Mouse (Mus musculus): Measurements from ENCODE around the gene Cemip. TPM values are rescaled to one million over a fixed set of nuclear protein-coding genes. Genes with fewer than 3 reads are reported as not detected.

The Cemip gene
- polyA plus RNA-seq, 1 experiment from 2014 or later = 1.1 TPM

- Histone ChIP-seq H3K9me3 (ENCODE audit: control insufficient read depth, low read length) (no peaks in the 10 kb centered on the region), H3K4me1 (ENCODE audit: control insufficient read depth, insufficient read depth, low read length) (no peaks in the 10 kb centered on the region), H3K27me3 (ENCODE audit: control insufficient read depth, insufficient read depth, low read length) (no peaks in the 10 kb centered on the region), H3K4me2 (ENCODE audit: low read depth, low read length) (no peak overlapping the region), H3K36me3 (ENCODE audit: control insufficient read depth, insufficient read depth, low read length) (peaks cover 26% of the 10 kb centered on the region), H3K9ac (replicated peaks; ENCODE audit: low read depth, low read length) (no peak overlapping the region), H3K4me3 (ENCODE audit: low read depth, low read length) (no peak overlapping the region), H3K27ac (ENCODE audit: low read depth, low read length) (no peak overlapping the region)
- WGBS = 81% methylated on average over 5 of the region's 5 CpGs
- ATAC-seq (ENCODE audit: low read depth) = no peak
These were observed 183.8 kb downstream of the Cemip start for GRCm38 (mm10) chr7:83902296-83903145.

- Histone ChIP-seq H3K27ac (ENCODE audit: low read depth, low read length) (no peak overlapping the region), H3K4me3 (ENCODE audit: low read depth, low read length) (no peak overlapping the region), H3K4me2 (ENCODE audit: low read depth, low read length) (no peak overlapping the region), H3K9ac (replicated peaks; ENCODE audit: low read depth, low read length) (no peak overlapping the region), H3K4me1 (ENCODE audit: control insufficient read depth, insufficient read depth, low read length) (no peaks in the 10 kb centered on the region), H3K36me3 (ENCODE audit: control insufficient read depth, insufficient read depth, low read length) (peaks cover 28% of the 10 kb centered on the region), H3K9me3 (ENCODE audit: control insufficient read depth, low read length) (no peaks in the 10 kb centered on the region), H3K27me3 (ENCODE audit: control insufficient read depth, insufficient read depth, low read length) (no peaks in the 10 kb centered on the region)
- no peak for ATAC-seq (ENCODE audit: low read depth)
- 90% methylated on average over 4 of the region's 4 CpGs for WGBS
These were observed 184.9 kb downstream of the Cemip start for GRCm38 (mm10) chr7:83901425-83901824.

GRCm38 (mm10) chr7:83900519-83900918 is 185.8 kb downstream of the Cemip start:
- WGBS = 68% methylated on average over 3 of the region's 3 CpGs
- Histone ChIP-seq H3K4me2 (ENCODE audit: low read depth, low read length) (no peak overlapping the region), H3K9ac (replicated peaks; ENCODE audit: low read depth, low read length) (no peak overlapping the region), H3K36me3 (ENCODE audit: control insufficient read depth, insufficient read depth, low read length) (peaks cover 31% of the 10 kb centered on the region), H3K27ac (ENCODE audit: low read depth, low read length) (no peak overlapping the region), H3K9me3 (ENCODE audit: control insufficient read depth, low read length) (no peaks in the 10 kb centered on the region), H3K4me1 (ENCODE audit: control insufficient read depth, insufficient read depth, low read length) (no peaks in the 10 kb centered on the region), H3K27me3 (ENCODE audit: control insufficient read depth, insufficient read depth, low read length) (no peaks in the 10 kb centered on the region), H3K4me3 (ENCODE audit: low read depth, low read length) (no peak overlapping the region)
- no peak for ATAC-seq (ENCODE audit: low read depth)

- WGBS = 97% methylated on average over 11 of the region's 11 CpGs
These were observed 188.0 kb downstream of the Cemip start for GRCm38 (mm10) chr7:83898267-83898666.

GRCm38 (mm10) chr7:83896077-83896740 is 190.1 kb downstream of the Cemip start:
- Histone ChIP-seq H3K9ac (replicated peaks; ENCODE audit: low read depth, low read length) (no peak overlapping the region), H3K27ac (ENCODE audit: low read depth, low read length) (no peak overlapping the region), H3K4me1 (ENCODE audit: control insufficient read depth, insufficient read depth, low read length) (peaks cover 8% of the 10 kb centered on the region), H3K27me3 (ENCODE audit: control insufficient read depth, insufficient read depth, low read length) (no peaks in the 10 kb centered on the region), H3K9me3 (ENCODE audit: control insufficient read depth, low read length) (no peaks in the 10 kb centered on the region), H3K36me3 (ENCODE audit: control insufficient read depth, insufficient read depth, low read length) (peaks cover 32% of the 10 kb centered on the region), H3K4me2 (ENCODE audit: low read depth, low read length) (no peak overlapping the region), H3K4me3 (ENCODE audit: low read depth, low read length) (no peak overlapping the region)
- 98% methylated on average over 5 of the region's 5 CpGs for WGBS
- ATAC-seq (ENCODE audit: low read depth) = no peak

More at GRCm38 (mm10) chr7:83898267-83898666, 188.0 kb downstream of the Cemip start:
- Histone ChIP-seq H3K4me1 (ENCODE audit: control insufficient read depth, insufficient read depth, low read length) (peaks cover 4% of the 10 kb centered on the region), H3K27ac (ENCODE audit: low read depth, low read length) (no peak overlapping the region), H3K4me3 (ENCODE audit: low read depth, low read length) (no peak overlapping the region), H3K9me3 (ENCODE audit: control insufficient read depth, low read length) (no peaks in the 10 kb centered on the region), H3K36me3 (ENCODE audit: control insufficient read depth, insufficient read depth, low read length) (peaks cover 32% of the 10 kb centered on the region), H3K27me3 (ENCODE audit: control insufficient read depth, insufficient read depth, low read length) (no peaks in the 10 kb centered on the region), H3K4me2 (ENCODE audit: low read depth, low read length) (no peak overlapping the region), H3K9ac (replicated peaks; ENCODE audit: low read depth, low read length) (no peak overlapping the region)
- ATAC-seq (ENCODE audit: low read depth) = no peak

- Histone ChIP-seq H3K4me1 (ENCODE audit: control insufficient read depth, insufficient read depth, low read length) (peaks cover 8% of the 10 kb centered on the region), H3K27ac (ENCODE audit: low read depth, low read length) (no peak overlapping the region), H3K9me3 (ENCODE audit: control insufficient read depth, low read length) (no peaks in the 10 kb centered on the region), H3K36me3 (ENCODE audit: control insufficient read depth, insufficient read depth, low read length) (peaks cover 23% of the 10 kb centered on the region), H3K4me2 (ENCODE audit: low read depth, low read length) (no peak overlapping the region), H3K27me3 (ENCODE audit: control insufficient read depth, insufficient read depth, low read length) (no peaks in the 10 kb centered on the region), H3K4me3 (ENCODE audit: low read depth, low read length) (no peak overlapping the region), H3K9ac (replicated peaks; ENCODE audit: low read depth, low read length) (no peak overlapping the region)
- 96% methylated on average over 1 of the region's 1 CpGs for WGBS
- no peak for ATAC-seq (ENCODE audit: low read depth)
These were observed 192.0 kb downstream of the Cemip start for GRCm38 (mm10) chr7:83894348-83894747.

GRCm38 (mm10) chr7:83892333-83892669 is 194.0 kb downstream of the Cemip start:
- Histone ChIP-seq H3K27me3 (ENCODE audit: control insufficient read depth, insufficient read depth, low read length) (no peaks in the 10 kb centered on the region), H3K27ac (ENCODE audit: low read depth, low read length) (peak overlapping the region; percentile 81), H3K4me1 (ENCODE audit: control insufficient read depth, insufficient read depth, low read length) (peaks cover 8% of the 10 kb centered on the region), H3K36me3 (ENCODE audit: control insufficient read depth, insufficient read depth, low read length) (0 out of 2 replicates have a peak, but pooled peaks cover 4% of the 10 kb centered on the region), H3K9me3 (ENCODE audit: control insufficient read depth, low read length) (no peaks in the 10 kb centered on the region), H3K4me3 (ENCODE audit: low read depth, low read length) (peak overlapping the region; percentile 71), H3K9ac (replicated peaks; ENCODE audit: low read depth, low read length) (peak overlapping the region; percentile 88), H3K4me2 (ENCODE audit: low read depth, low read length) (peak overlapping the region; percentile 91)
- no peak for ATAC-seq (ENCODE audit: low read depth)
- WGBS = under 1% methylated on average over 21 of the region's 21 CpGs

GRCm38 (mm10) chr7:83891433-83892332 is 194.6 kb downstream of the Cemip start:
- H3K4me1 ChIP-seq (ENCODE audit: control insufficient read depth, insufficient read depth, low read length) = peaks cover 8% of the 10 kb centered on the region
- peak overlapping the region; percentile 88 for H3K9ac ChIP-seq (replicated peaks; ENCODE audit: low read depth, low read length)
- peak overlapping the region; percentile 81 for H3K27ac ChIP-seq (ENCODE audit: low read depth, low read length)
- WGBS = 2% methylated on average over 42 of the region's 44 CpGs
- no peaks in the 10 kb centered on the region for H3K27me3 ChIP-seq (ENCODE audit: control insufficient read depth, insufficient read depth, low read length)
- H3K4me2 ChIP-seq (ENCODE audit: low read depth, low read length) = peak overlapping the region; percentile 91
- H3K4me3 ChIP-seq (ENCODE audit: low read depth, low read length) = peak overlapping the region; percentile 71
- H3K36me3 ChIP-seq (ENCODE audit: control insufficient read depth, insufficient read depth, low read length) = 0 out of 2 replicates have a peak, but pooled peaks cover 4% of the 10 kb centered on the region
- no peaks in the 10 kb centered on the region for H3K9me3 ChIP-seq (ENCODE audit: control insufficient read depth, low read length)
- ATAC-seq (ENCODE audit: low read depth) = peak; percentile 98

All from neural tube, embryonic 14.5 days (tissue).